Mouse (Mus musculus) subcutaneous adipose tissue, adult 2 months (tissue): ENCODE results near the gene Dcakd. TPM values are rescaled to one million over a fixed set of nuclear protein-coding genes. Genes with fewer than 3 reads are reported as not detected.

Source experiments
- polyA plus RNA-seq: library from polyadenylated mRNA; depleted of rRNA; stranded (reverse); fragments of >200 nt; gene quantifications from 2 replicates; pipeline ENCODE4 v1.2.3, GENCODE M21; 2012; ENCODE audit warnings: low replicate concordance; rRNA removed

The Dcakd gene
- 73.9 and 113 TPM in 2 replicates for polyA plus RNA-seq

DNA sequence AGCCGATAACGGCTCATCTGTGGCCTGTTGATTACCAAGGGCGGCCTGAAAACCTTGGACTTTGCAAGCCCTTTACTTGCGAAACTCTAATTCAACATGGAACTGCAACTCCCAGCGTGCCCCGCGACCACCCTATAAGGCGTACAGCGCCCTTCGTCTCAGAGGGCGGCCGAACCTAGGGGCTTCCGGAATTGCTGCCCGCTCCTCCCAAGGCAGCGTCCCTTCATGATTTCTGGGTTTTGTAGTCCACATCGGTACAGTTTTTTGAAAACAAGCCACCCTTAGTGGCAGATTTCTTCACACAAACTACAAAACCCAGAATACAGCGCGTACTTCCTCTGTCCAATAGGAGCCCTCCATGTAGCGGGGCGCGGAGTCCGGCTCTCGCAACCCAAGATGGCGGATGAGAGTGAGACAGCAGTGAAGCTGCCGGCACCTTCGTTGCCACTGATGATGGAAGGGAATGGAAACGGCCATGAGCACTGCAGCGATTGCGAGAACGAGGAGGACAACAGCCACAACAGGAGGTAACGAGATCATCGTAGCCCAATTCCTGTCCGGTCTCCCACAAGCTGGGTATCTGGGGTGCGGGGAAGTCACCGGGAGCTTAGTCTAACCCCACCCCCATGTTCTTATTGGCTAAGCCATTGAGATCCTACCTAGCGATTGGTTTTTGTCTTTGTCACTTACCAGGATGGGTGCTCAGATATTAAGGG is at the start of gene Dcakd, which contains the start of gene Nmt1:
TSS of gene Dcakd (minus strand) at position 158 of the 716 bp plus-strand sequence.
TSS of gene Nmt1 (plus strand) at position 15 of the 716 bp plus-strand sequence.

GRCm38 (mm10) chr11:102946265-102946991 is 81.7 kb downstream of the Dcakd start, which contains the start of gene C1ql1:
Gene C1ql1, minus strand, starts transcription at chr11:102946688.

Other genes starting within 250 kb of the Dcakd start
- gene Gjc1, start 208.6 kb downstream of the Dcakd start, polyA plus RNA-seq: 26.2 and 29.0 TPM in 2 replicates
- gene Higd1b, start 192.5 kb downstream of the Dcakd start, polyA plus RNA-seq: 18.1 and 21.9 TPM in 2 replicates
- 68.8 and 102 TPM in 2 replicates for gene Eftud2, start 147.3 kb downstream of the Dcakd start, polyA plus RNA-seq
- 0.10 and 0.22 TPM in 2 replicates for gene Ccdc103, start 147.1 kb downstream of the Dcakd start, polyA plus RNA-seq
- not detected in 2 replicates for gene Fam187a, start 143.2 kb downstream of the Dcakd start, polyA plus RNA-seq
- gene Gfap, start 127.4 kb downstream of the Dcakd start, polyA plus RNA-seq: 0.06 and 2.0 TPM in 2 replicates
- gene Kif18b, start 103.2 kb downstream of the Dcakd start, polyA plus RNA-seq: 0.70 and 5.4 TPM in 2 replicates
- 1.4 TPM in 1 of 2 replicates, not detected in the other for gene C1ql1, start 81.6 kb downstream of the Dcakd start, polyA plus RNA-seq
- 62.6 and 79.6 TPM in 2 replicates for gene Nmt1, start 143 bp downstream of the Dcakd start, polyA plus RNA-seq
- 17.3 and 39.0 TPM in 2 replicates for gene Plcd3, start 73.3 kb upstream of the Dcakd start, polyA plus RNA-seq
- 112 and 241 TPM in 2 replicates for gene Acbd4, start 73.3 kb upstream of the Dcakd start, polyA plus RNA-seq
- 19.2 and 30.7 TPM in 2 replicates for gene Hexim1, start 87.9 kb upstream of the Dcakd start, polyA plus RNA-seq
- gene Hexim2, start 104.1 kb upstream of the Dcakd start, polyA plus RNA-seq: 6.4 and 7.4 TPM in 2 replicates
- gene Fmnl1, start 142.8 kb upstream of the Dcakd start, polyA plus RNA-seq: 15.2 and 22.9 TPM in 2 replicates
- gene 1700023F06Rik, start 180.2 kb upstream of the Dcakd start, polyA plus RNA-seq: 0.24 and 0.34 TPM in 2 replicates
- not detected in 2 replicates for gene Spata32, start 190.1 kb upstream of the Dcakd start, polyA plus RNA-seq
- gene Map3k14, start 239.1 kb upstream of the Dcakd start, polyA plus RNA-seq: 6.4 and 18.6 TPM in 2 replicates